8 mouse cellular contexts compared by ENCODE assay signal in genomic region chr8:72160707-72161697, GRCm38 (mm10). TPM values are rescaled to one million over a fixed set of nuclear protein-coding genes. Genes with fewer than 3 reads are reported as not detected.
A peak's percentile ranks its signal among the peaks of the same experiment; 100 is the strongest.
DNase-seq lines count a peak whose midpoint lies in the region; ATAC-seq and TF ChIP-seq lines count a peak whose summit lies in the region.

Gene Rab8a, plus strand, starts transcription at chr8:72161200.

- TF ChIP-seq CTCF in liver, embryonic 14.5 days (IDR thresholded peaks at IDR 0.05; ENCODE audit: low read depth) = no peak; the same call in 1 of the 2 replicates
- no peak for TF ChIP-seq CTCF in stomach, postnatal 0 days (IDR thresholded peaks at IDR 0.05; ENCODE audit: low read depth)

- H3K9me3 ChIP-seq in forebrain, embryonic 10.5 days = no peaks in the 10 kb centered on the region
- H3K9me3 ChIP-seq in heart, embryonic 15.5 days (replicated peaks) = no peaks in the 10 kb centered on the region
- H3K9me3 ChIP-seq in liver, embryonic 14.5 days (ENCODE audit: control insufficient read depth, low read length) = no peaks in the 10 kb centered on the region
- H3K9me3 ChIP-seq in neural tube, embryonic 11.5 days (ENCODE audit: control insufficient read depth, low read length) = no peaks in the 10 kb centered on the region
- H3K9me3 ChIP-seq in stomach, postnatal 0 days (ENCODE audit: control insufficient read depth, low read length) = no peaks in the 10 kb centered on the region

- peaks cover 24% of the 10 kb centered on the region for H3K4me1 ChIP-seq in forebrain, embryonic 10.5 days
- H3K4me1 ChIP-seq in heart, embryonic 15.5 days (replicated peaks) = peaks cover 24% of the 10 kb centered on the region
- H3K4me1 ChIP-seq in liver, embryonic 14.5 days (replicated peaks; ENCODE audit: control insufficient read depth in 2 of 2, insufficient read depth in 2 of 2, low read length in 1 of 2) = peaks cover 20 to 22% of the 10 kb centered on the region in 2 experiments
- peaks cover 8% of the 10 kb centered on the region for H3K4me1 ChIP-seq in neural tube, embryonic 11.5 days (ENCODE audit: control insufficient read depth, insufficient read depth, low read length)
- H3K4me1 ChIP-seq in stomach, postnatal 0 days (replicated peaks; ENCODE audit: control insufficient read depth, insufficient read depth) = peaks cover 7% of the 10 kb centered on the region

- H3K9ac ChIP-seq in heart, embryonic 15.5 days = peak within 1 kb of the TSS; percentile 81
- peak within 1 kb of the TSS; percentile 98 for H3K9ac ChIP-seq in liver, embryonic 14.5 days (replicated peaks)
- H3K9ac ChIP-seq in neural tube, embryonic 11.5 days (ENCODE audit: low read length) = peak within 1 kb of the TSS; percentile 86
- H3K9ac ChIP-seq in stomach, postnatal 0 days (ENCODE audit: low read length) = peak within 1 kb of the TSS; percentile 87

- under 1% methylated on average over 82 of the region's 82 CpGs for WGBS in forebrain, embryonic 10.5 days
- under 1% methylated on average over 82 of the region's 82 CpGs for WGBS in heart, embryonic 15.5 days
- under 1% methylated on average over 82 of the region's 82 CpGs for WGBS in liver, embryonic 14.5 days (ENCODE audit: insufficient replicate concordance)
- under 1% methylated on average over 82 of the region's 82 CpGs for WGBS in neural tube, embryonic 11.5 days
- under 1% methylated on average over 82 of the region's 82 CpGs for WGBS in stomach, postnatal 0 days

- peak; percentile 98 for ATAC-seq in heart, embryonic 15.5 days (replicated peaks; ENCODE audit: insufficient number of reproducible peaks, insufficient read depth, low FRiP score, low read depth)
- peak; percentile 96 for ATAC-seq in liver, embryonic 14.5 days (ENCODE audit: insufficient read depth)
- peak; percentile 99 for ATAC-seq in neural tube, embryonic 11.5 days (ENCODE audit: insufficient read depth, low FRiP score, low TSS enrichment)
- peak; percentile 99 for ATAC-seq in stomach, postnatal 0 days (ENCODE audit: low FRiP score, low TSS enrichment)

- 0 out of 2 replicates have a peak, but pooled peaks have one; percentile 19 for TF ChIP-seq EP300 in liver, embryonic 14.5 days (IDR thresholded peaks at IDR 0.05; ENCODE audit: low read depth)
- no peak for TF ChIP-seq EP300 in stomach, postnatal 0 days (optimal IDR thresholded peaks at IDR 0.05)

- peak within 1 kb of the TSS; percentile 85 for H3K4me2 ChIP-seq in heart, embryonic 15.5 days
- H3K4me2 ChIP-seq in liver, embryonic 14.5 days (ENCODE audit: low read depth) = peak within 1 kb of the TSS; percentile 94
- peak within 1 kb of the TSS; percentile 72 for H3K4me2 ChIP-seq in neural tube, embryonic 11.5 days (ENCODE audit: low read depth)
- peak within 1 kb of the TSS; percentile 87 for H3K4me2 ChIP-seq in stomach, postnatal 0 days (replicated peaks; ENCODE audit: low read depth)

- H3K4me3 ChIP-seq in forebrain, embryonic 10.5 days = peak within 1 kb of the TSS; percentile 98
- peak within 1 kb of the TSS; percentile 73 for H3K4me3 ChIP-seq in heart, embryonic 15.5 days
- peak within 1 kb of the TSS; percentile 93 to 94 for H3K4me3 ChIP-seq in liver, embryonic 14.5 days (ENCODE audit: insufficient read depth in 1 of 2, low read depth in 2 of 2, low read length in 2 of 2)
- H3K4me3 ChIP-seq in neural tube, embryonic 11.5 days (ENCODE audit: low read depth, low read length) = peak within 1 kb of the TSS; percentile 95
- H3K4me3 ChIP-seq in stomach, postnatal 0 days (ENCODE audit: low read depth, low read length) = peak within 1 kb of the TSS; percentile 95

- peak within 1 kb of the TSS; percentile 93 for H3K27ac ChIP-seq in forebrain, embryonic 10.5 days
- peak within 1 kb of the TSS; percentile 81 for H3K27ac ChIP-seq in heart, embryonic 15.5 days
- peak within 1 kb of the TSS; percentile 86 for H3K27ac ChIP-seq in liver, embryonic 14.5 days
- H3K27ac ChIP-seq in neural tube, embryonic 11.5 days (ENCODE audit: low read depth, low read length) = 0 out of 2 replicates have a peak within 1 kb of the TSS, but pooled peaks have one; percentile 45
- H3K27ac ChIP-seq in stomach, postnatal 0 days (replicated peaks) = peak within 1 kb of the TSS; percentile 91

- no peaks in the 10 kb centered on the region for H3K27me3 ChIP-seq in forebrain, embryonic 10.5 days (ENCODE audit: poor library complexity, severe bottlenecking)
- no peaks in the 10 kb centered on the region for H3K27me3 ChIP-seq in heart, embryonic 15.5 days
- no peaks in the 10 kb centered on the region for H3K27me3 ChIP-seq in liver, embryonic 14.5 days (ENCODE audit: control insufficient read depth, insufficient read depth, low read length)
- H3K27me3 ChIP-seq in neural tube, embryonic 11.5 days (ENCODE audit: control insufficient read depth, insufficient read depth, low read length) = no peaks in the 10 kb centered on the region
- no peaks in the 10 kb centered on the region for H3K27me3 ChIP-seq in stomach, postnatal 0 days (ENCODE audit: control insufficient read depth, insufficient read depth, low read length)

- DNase-seq in CD8-positive naive resting alpha-beta T cell, adult 2 months (ENCODE audit: low read depth in 2 of 2, low spot score in 2 of 2) = peak; percentile 99 to 100
- peak; percentile 99 for DNase-seq in c-Kit-positive CD71-negative TER-119-negative erythroid progenitor cells, embryonic 14.5 days (ENCODE audit: low read depth)
- DNase-seq in forebrain, embryonic 10.5 days (ENCODE audit: extremely low spot score, low spot score) = peak; percentile 99
- peak; percentile 99 to 100 for DNase-seq in kidney, postnatal 25 days
- peak; percentile 98 to 100 (median 98) for DNase-seq in liver, embryonic 14.5 days (ENCODE audit: low read depth in 3 of 3, low spot score in 3 of 3)
- peak; percentile 99 for DNase-seq in neural tube, embryonic 11.5 days (ENCODE audit: low spot score)
- peak; percentile 100 for DNase-seq in stomach, postnatal 0 days (ENCODE audit: low spot score)

- peaks cover 30% of the 10 kb centered on the region for H3K36me3 ChIP-seq in forebrain, embryonic 10.5 days (replicated peaks)
- peaks cover 9% of the 10 kb centered on the region; the same call in 1 of the 2 replicates for H3K36me3 ChIP-seq in heart, embryonic 15.5 days
- H3K36me3 ChIP-seq in liver, embryonic 14.5 days (replicated peaks; ENCODE audit: control insufficient read depth, insufficient read depth, low read depth) = peaks cover 9% of the 10 kb centered on the region
- no peaks in the 10 kb centered on the region; the same call in 1 of the 2 replicates for H3K36me3 ChIP-seq in neural tube, embryonic 11.5 days (ENCODE audit: control insufficient read depth, insufficient read depth, low read length)
- no peaks in the 10 kb centered on the region for H3K36me3 ChIP-seq in stomach, postnatal 0 days (ENCODE audit: control insufficient read depth, insufficient read depth, low read length)

RNA-seq across cellular contexts. Expression of gene Rab8a, which starts in this region (rescaled TPM):
- polyA plus RNA-seq in forebrain, embryonic 10.5 days (2016; fragmentation: Nextera tagmentation; extraction: Ambion mirVana) = 138 and 144 TPM in 2 replicates
- polyA plus RNA-seq in heart, embryonic 15.5 days (2015; fragmentation: Nextera tagmentation; extraction: Ambion mirVana) = 68.4 and 77.8 TPM in 2 replicates
- 18.3 and 59.7 TPM in 2 replicates for polyA plus RNA-seq in liver, embryonic 14.5 days (2012; rRNA removed)
- 50.7 and 54.6 TPM in 2 replicates for polyA plus RNA-seq in liver, embryonic 14.5 days (2014; fragmentation: Nextera tagmentation; extraction: Ambion mirVana)
- polyA plus RNA-seq in neural tube, embryonic 11.5 days (2014; fragmentation: Nextera tagmentation; extraction: Ambion mirVana) = 105 and 110 TPM in 2 replicates
- 84.0 and 88.6 TPM in 2 replicates for polyA plus RNA-seq in stomach, postnatal 0 days (2015; fragmentation: Nextera tagmentation; extraction: Ambion mirVana)

Comparison
In these comparisons a context has a peak if more than half of its experiments do, and no peak if none do; other contexts are left out.
1. Peak in every context shown above with its lines: DNase-seq, ATAC-seq, H3K4me3 ChIP-seq and H3K27ac ChIP-seq.